Mouse (Mus musculus) thymus, adult 2 months (tissue): ENCODE results near the gene Ece1. TPM values are rescaled to one million over a fixed set of nuclear protein-coding genes. Genes with fewer than 3 reads are reported as not detected.

Source experiments
- DNase-seq: peaks from one replicate; pipeline ENCODE4 v3.0.0; 2021
- H3K27ac ChIP-seq: fragments of 200-500 bp; 2 replicates; pipeline ENCODE4 v1.5.1; 2012; ENCODE audit warnings: low read length, control low read depth; ENCODE audit not compliant: control insufficient read depth, insufficient read depth
- H3K27me3 ChIP-seq: fragments of 200-500 bp; 2 replicates; pipeline ENCODE4 v1.6.1; 2012; ENCODE audit warnings: mild to moderate bottlenecking, low read length, moderate library complexity, mixed read lengths; ENCODE audit not compliant: control insufficient read depth, insufficient read depth
- H3K36me3 ChIP-seq: fragments of 200-500 bp; 2 replicates; pipeline ENCODE4 v1.6.1; 2012; ENCODE audit warnings: mild to moderate bottlenecking, low read length, moderate library complexity; ENCODE audit not compliant: control insufficient read depth, insufficient read depth
- H3K4me1 ChIP-seq: fragments of 200-500 bp; replicated peaks from 2 replicates; pipeline ENCODE4 v1.6.1; 2012; ENCODE audit warnings: low read length; ENCODE audit not compliant: control insufficient read depth, insufficient read depth
- H3K4me3 ChIP-seq: fragments of 200-500 bp; 2 replicates; pipeline ENCODE4 v1.5.1; 2012; ENCODE audit warnings: mild to moderate bottlenecking, low read length, control low read depth, moderate library complexity; ENCODE audit not compliant: control insufficient read depth, insufficient read depth
- CTCF ChIP-seq: fragments of 200-500 bp; IDR thresholded peaks from 2 replicates; pipeline ENCODE4 v1.5.1; 2012; ENCODE audit warnings: mild to moderate bottlenecking, control low read depth, low read length, moderate library complexity, borderline replicate concordance; ENCODE audit not compliant: control insufficient read depth, poor library complexity, insufficient read depth; ENCODE audit errors: extremely low read depth
- POLR2A ChIP-seq: fragments of 200-500 bp; IDR thresholded peaks from 2 replicates; pipeline ENCODE4 v1.6.1; 2012; ENCODE audit warnings: mild to moderate bottlenecking, low read length, control low read depth, moderate library complexity; ENCODE audit not compliant: control insufficient read depth, poor library complexity, insufficient read depth; ENCODE audit errors: extremely low read depth
- WGBS: fragments of 180-500 bp; shearing (Covaris S2); methylation state at CpG from one replicate; pipeline ENCODE4 v1.1.7; 2018; 5-methylcytosine and 5-hydroxymethylcytosine counted together
- polyA plus RNA-seq: library from polyadenylated mRNA; depleted of rRNA; stranded (reverse); fragments of >200 nt; gene quantifications from 2 replicates; pipeline ENCODE4 v1.2.3, GENCODE M21; 2012

The Ece1 gene
- polyA plus RNA-seq, 1 experiment = 27.3 TPM

- Histone ChIP-seq H3K27ac (no peak overlapping the region), H3K4me3 (peak overlapping the region; percentile 61), H3K27me3 (no peaks in the 10 kb centered on the region), H3K4me1 (peaks cover 47% of the 10 kb centered on the region), H3K36me3 (no peaks in the 10 kb centered on the region)
- WGBS = 24% methylated on average over 21 of the region's 21 CpGs
- TF ChIP-seq POLR2A (no peak), CTCF (no peak)
- no peak for DNase-seq
Measured at GRCm38 (mm10) chr4:137862516-137863240, 641 bp downstream of the Ece1 start.

GRCm38 (mm10) chr4:137864031-137864430, 2.0 kb downstream of the Ece1 start:
- WGBS = 97% methylated on average over 4 of the region's 4 CpGs
- no peak for DNase-seq
- H3K4me3 ChIP-seq = no peak overlapping the region
- H3K36me3 ChIP-seq = no peaks in the 10 kb centered on the region
- TF ChIP-seq CTCF = no peak
- TF ChIP-seq POLR2A = no peak
- no peak overlapping the region for H3K27ac ChIP-seq
- no peaks in the 10 kb centered on the region for H3K27me3 ChIP-seq
- H3K4me1 ChIP-seq = peaks cover 47% of the 10 kb centered on the region

GRCm38 (mm10) chr4:137864769-137865168, 2.7 kb downstream of the Ece1 start:
- Histone ChIP-seq H3K4me3 (no peak overlapping the region), H3K27ac (no peak overlapping the region), H3K4me1 (peaks cover 47% of the 10 kb centered on the region), H3K36me3 (no peaks in the 10 kb centered on the region), H3K27me3 (no peaks in the 10 kb centered on the region)
- DNase-seq = no peak
- 67% methylated on average over 9 of the region's 9 CpGs for WGBS
- no peak for TF ChIP-seq POLR2A

GRCm38 (mm10) chr4:137865221-137865641, 3.2 kb downstream of the Ece1 start:
- Histone ChIP-seq H3K27me3 (no peaks in the 10 kb centered on the region), H3K27ac (no peak overlapping the region), H3K4me3 (no peak overlapping the region), H3K36me3 (no peaks in the 10 kb centered on the region), H3K4me1 (peaks cover 44% of the 10 kb centered on the region)
- no peak for TF ChIP-seq CTCF
- TF ChIP-seq POLR2A = no peak
- whole genome bisulfite sequencing = 94% methylated on average over 10 of the region's 10 CpGs
- DNase-seq = no peak

GRCm38 (mm10) chr4:137866206-137866863, 4.3 kb downstream of the Ece1 start:
- whole genome bisulfite sequencing = 46% methylated on average over 19 of the region's 19 CpGs
- Histone ChIP-seq H3K36me3 (no peaks in the 10 kb centered on the region), H3K4me3 (no peak overlapping the region), H3K27me3 (no peaks in the 10 kb centered on the region), H3K4me1 (peaks cover 40% of the 10 kb centered on the region), H3K27ac (no peak overlapping the region)
- TF ChIP-seq POLR2A (no peak), CTCF (no peak)
- DNase-seq = peak; percentile 55

GRCm38 (mm10) chr4:137867225-137867624, 5.2 kb downstream of the Ece1 start:
- H3K36me3 ChIP-seq = no peaks in the 10 kb centered on the region
- H3K4me1 ChIP-seq = peaks cover 41% of the 10 kb centered on the region
- no peaks in the 10 kb centered on the region for H3K27me3 ChIP-seq
- no peak for DNase-seq
- no peak overlapping the region for H3K4me3 ChIP-seq
- TF ChIP-seq POLR2A = no peak
- TF ChIP-seq CTCF = no peak
- 95% methylated on average over 4 of the region's 4 CpGs for WGBS
- H3K27ac ChIP-seq = no peak overlapping the region
